Mouse (Mus musculus) adipose tissue, adult 10 weeks (tissue): ENCODE results near the gene Phf11a. TPM values are rescaled to one million over a fixed set of nuclear protein-coding genes. Genes with fewer than 3 reads are reported as not detected.

Experiments
- polyA plus RNA-seq: library from polyadenylated mRNA; stranded (reverse); fragments of 350-450 nt; fragmentation: Illumina TruSeq; extraction: RNeasy Lipid Tissue Mini Kit (QIAGEN cat#74804); gene quantifications from one replicate; pipeline ENCODE4 v1.2.3, GENCODE M21; 2014; ENCODE audit warnings: low read depth, low replicate concordance

Gene Phf11a
- 1.1 TPM for polyA plus RNA-seq

DNA sequence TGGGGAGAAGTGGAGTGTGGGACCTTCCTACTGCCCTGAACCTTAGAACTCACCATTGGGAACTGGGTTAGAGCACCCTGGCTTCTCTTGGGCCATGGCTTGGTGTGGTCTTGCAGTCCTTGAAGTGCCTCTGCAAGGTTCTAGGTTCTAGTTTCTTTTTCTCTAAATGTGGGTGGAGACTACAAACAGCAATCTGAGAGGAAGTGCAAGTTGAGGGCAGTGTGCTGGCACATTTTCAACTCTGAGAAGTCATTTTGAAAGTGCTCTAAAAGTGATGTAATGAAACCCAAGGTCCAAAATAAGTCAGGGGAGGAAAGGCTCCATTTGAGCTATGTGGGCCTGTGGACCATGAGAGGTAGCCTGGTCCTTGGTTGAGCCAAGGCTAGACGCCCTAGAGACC, at the start of gene Phf11a:
Phf11a (minus strand) TSS at position 132 of the 400 bp plus-strand sequence.

DNA sequence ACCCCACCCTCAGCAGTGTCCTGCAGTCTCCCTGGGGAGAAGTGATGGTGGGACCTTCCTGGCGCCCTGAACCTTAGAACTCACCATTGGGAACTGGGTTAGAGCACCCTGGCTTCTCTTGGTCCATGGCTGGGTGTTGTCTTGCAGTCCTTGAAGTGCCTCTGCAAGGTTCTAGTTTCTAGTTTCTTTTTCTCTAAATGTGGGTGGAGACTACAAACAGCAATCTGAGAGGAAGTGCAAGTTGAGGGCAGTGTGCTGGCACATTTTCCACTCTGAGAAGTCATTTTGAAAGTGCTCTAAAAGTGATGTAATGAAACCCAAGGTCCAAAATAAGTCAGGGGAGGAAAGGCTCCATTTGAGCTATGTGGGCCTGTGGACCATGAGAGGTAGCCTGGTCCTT, 43.9 kb upstream of the Phf11a start, which contains the start of gene Phf11b:
Phf11b (minus strand) TSS at position 163 of the 400 bp plus-strand sequence.

DNA sequence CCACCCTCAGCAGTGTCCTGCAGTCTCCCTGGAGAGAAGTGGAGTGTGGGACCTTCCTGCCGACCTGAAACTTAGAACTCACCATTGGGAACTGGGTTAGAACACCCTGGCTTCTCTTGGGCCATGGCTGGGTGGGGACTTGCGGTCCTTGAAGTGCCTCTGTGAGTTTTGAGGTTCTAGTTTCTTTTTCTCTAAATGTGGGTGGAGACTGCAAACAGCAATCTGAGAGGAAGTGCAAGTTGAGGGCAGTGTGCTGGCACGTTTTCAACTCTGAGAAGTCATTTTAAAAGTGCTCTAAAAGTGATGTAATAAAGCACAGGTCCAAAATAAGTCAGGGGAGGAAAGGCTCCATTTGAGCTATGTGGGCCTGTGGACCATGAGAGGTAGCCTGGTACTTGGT, 37.3 kb downstream of the Phf11a start, which contains the start of gene Gm6904:
Gm6904 (minus strand) TSS at position 161 of the 400 bp plus-strand sequence.

Other genes starting within 250 kb of the Phf11a start
- 8.5 TPM for gene 1700129C05Rik, start 154.6 kb downstream of the Phf11a start, polyA plus RNA-seq
- gene Gm5142, start 118.8 kb downstream of the Phf11a start, polyA plus RNA-seq: 4.2 TPM
- 45.6 TPM for gene Rcbtb1, start 96.3 kb downstream of the Phf11a start, polyA plus RNA-seq
- gene Gm6904, start 37.3 kb downstream of the Phf11a start, polyA plus RNA-seq: not detected
- gene Phf11b, start 43.8 kb upstream of the Phf11a start, polyA plus RNA-seq: 3.1 TPM
- 8.0 TPM for gene Phf11d, start 67.9 kb upstream of the Phf11a start, polyA plus RNA-seq
- 1.6 TPM for gene Phf11c, start 97.9 kb upstream of the Phf11a start, polyA plus RNA-seq
- gene Setdb2, start 143.4 kb upstream of the Phf11a start, polyA plus RNA-seq: 4.9 TPM
- gene Cab39l, start 143.4 kb upstream of the Phf11a start, polyA plus RNA-seq: 42.5 TPM